Mouse (Mus musculus) adrenal gland, postnatal 36 days (tissue): ENCODE results near the gene Smoc1. TPM values are rescaled to one million over a fixed set of nuclear protein-coding genes. Genes with fewer than 3 reads are reported as not detected.
A peak's percentile ranks its signal among the peaks of the same experiment; 100 is the strongest.

Experiments used
- DNase-seq, 2 experiments: peaks; one replicate each; pipeline ENCODE4 v3.0.0; 2021; ENCODE audit warnings: mixed read lengths in 1 of 2
- microRNA-seq: library from miRNA; unstranded; fragments of <30 nt; microRNA quantifications from one replicate; pipeline ENCODE4 v1.2.0, GENCODE M21; 2021
- total RNA-seq, 2 experiments: library from RNA; stranded (reverse); gene quantifications; 2 replicates each; pipeline ENCODE4 v1.2.3; 2021

Gene Smoc1
- total RNA-seq, 2 experiments from 2014 or later, result 143 to 169 TPM

- DNase-seq, result no peak
Measured at GRCm38 (mm10) chr12:81225966-81226577, 199.5 kb downstream of the Smoc1 start.

- no peak for DNase-seq
Measured at GRCm38 (mm10) chr12:81226590-81226989, 200.0 kb downstream of the Smoc1 start.

- no peak for DNase-seq
Measured at GRCm38 (mm10) chr12:81227767-81228460, 201.3 kb downstream of the Smoc1 start.

GRCm38 (mm10) chr12:81233746-81234380 is 207.3 kb downstream of the Smoc1 start:
- no peak for DNase-seq

GRCm38 (mm10) chr12:81235456-81236330 is 209.1 kb downstream of the Smoc1 start:
- DNase-seq, result peak; percentile 20

Small RNA genes lying within 50 kb of the gene (microRNA-seq; reads per million reads assigned to microRNA genes)
- 18.4 reads per million, percentile 32 among the genes with 10 or more reads in this experiment for gene Mir3067

Other genes starting within 250 kb of the Smoc1 start
- gene Susd6, start 236.3 kb upstream of the Smoc1 start, total RNA-seq, result 10 to 100 TPM; 53.9 to 59.4 TPM
- gene Srsf5, start 81.3 kb upstream of the Smoc1 start, total RNA-seq, result 100 to 1,000 TPM; 277 to 316 TPM
- gene Slc10a1, start 58.1 kb upstream of the Smoc1 start, total RNA-seq, result not detected